Mouse (Mus musculus): ENCODE results near the gene Pianp. TPM values are rescaled to one million over a fixed set of nuclear protein-coding genes. Genes with fewer than 3 reads are reported as not detected.

Gene Pianp
- total and polyA plus RNA-seq, 2 experiments from 2014 or later, result 32.9 to 65.4 TPM

DNA sequence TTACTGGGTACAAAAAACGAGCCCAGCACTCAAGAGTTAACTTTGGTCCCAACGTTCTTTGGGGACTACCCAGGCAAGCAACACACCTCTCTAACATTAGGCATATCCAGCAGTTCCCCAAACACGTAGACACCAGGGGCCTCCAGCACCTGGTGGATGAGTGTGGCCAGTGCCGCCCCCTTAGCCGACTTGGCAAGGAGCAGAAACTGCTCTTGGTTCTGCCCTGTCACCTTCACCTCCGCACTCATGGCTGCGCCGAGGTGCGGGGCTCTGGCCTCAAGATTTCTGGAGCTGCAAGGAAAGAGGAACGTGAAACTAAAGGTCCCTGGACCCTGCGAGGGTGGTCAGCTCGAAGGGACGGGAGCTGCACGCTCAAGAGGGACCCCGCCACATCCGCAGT is 31.9 kb upstream of the Pianp start:
- peak overlapping the region; percentile 84 for H3K9ac ChIP-seq (replicated peaks; ENCODE audit: low read length)
- TF ChIP-seq CTCF (IDR thresholded peaks at IDR 0.05; ENCODE audit: low read depth), result no peak
- peak overlapping the region; percentile 59 for H3K4me3 ChIP-seq (ENCODE audit: low read length)
- no peaks in the 10 kb centered on the region for H3K27me3 ChIP-seq (ENCODE audit: insufficient read depth, low read length)
- H3K4me1 ChIP-seq (ENCODE audit: insufficient read depth, low read length), result peaks cover 12% of the 10 kb centered on the region
- peak; percentile 30 for ATAC-seq
- H3K36me3 ChIP-seq (ENCODE audit: insufficient read depth, low read length), result peaks cover 17% of the 10 kb centered on the region
- peak overlapping the region; percentile 88 for H3K4me2 ChIP-seq (ENCODE audit: low read depth, low read length)
- no peak for DNase-seq (ENCODE audit: low spot score)
- WGBS, result 44% methylated on average over 16 of the region's 16 CpGs
- H3K9me3 ChIP-seq (ENCODE audit: low read length), result no peaks in the 10 kb centered on the region
- peak overlapping the region; percentile 91 for H3K27ac ChIP-seq

DNA sequence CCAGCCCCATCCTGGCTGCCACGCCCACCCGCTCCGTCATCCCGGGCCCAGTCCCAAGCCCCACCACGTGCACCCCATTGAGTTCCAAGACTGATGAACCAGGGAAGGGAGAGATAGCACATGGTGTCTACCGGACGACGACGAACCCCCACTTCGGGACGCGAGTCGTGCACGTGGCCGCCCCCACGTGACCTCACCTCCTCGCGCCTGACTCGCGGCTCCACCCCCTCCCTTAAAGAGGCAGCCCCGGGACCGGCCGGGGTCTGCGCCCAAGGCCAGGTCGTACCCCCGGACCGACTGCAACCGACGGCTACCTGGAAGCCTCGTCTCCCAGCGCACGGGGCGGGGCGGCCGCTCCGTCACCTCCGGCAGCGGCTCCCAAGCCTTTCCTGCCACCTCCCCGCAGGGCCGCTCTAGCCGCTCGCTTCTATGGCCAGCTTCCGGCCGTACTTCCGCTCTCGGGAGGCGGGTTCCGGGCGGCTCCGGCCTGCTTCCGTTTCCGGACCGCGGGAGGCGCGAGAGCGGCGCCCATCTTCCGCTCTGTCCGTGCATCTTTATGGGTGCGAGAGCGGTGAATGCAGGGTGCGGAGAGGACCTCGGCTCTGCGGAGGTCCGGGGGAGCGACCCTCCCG is 31.3 kb upstream of the Pianp start, which contains the start of gene Cops7a:
Cops7a (minus strand) TSS at position 451 of the 632 bp plus-strand sequence.
- DNase-seq (ENCODE audit: low spot score) (peak; percentile 97), ATAC-seq (peak; percentile 95)
- Histone ChIP-seq H3K9ac (replicated peaks; ENCODE audit: low read length) (peak within 1 kb of the TSS; percentile 84), H3K27me3 (ENCODE audit: insufficient read depth, low read length) (no peaks in the 10 kb centered on the region), H3K27ac (peak within 1 kb of the TSS; percentile 91), H3K4me3 (ENCODE audit: low read length) (peak within 1 kb of the TSS; percentile 59), H3K9me3 (ENCODE audit: low read length) (no peaks in the 10 kb centered on the region), H3K4me1 (ENCODE audit: insufficient read depth, low read length) (peaks cover 12% of the 10 kb centered on the region), H3K4me2 (ENCODE audit: low read depth, low read length) (peak within 1 kb of the TSS; percentile 88), H3K36me3 (ENCODE audit: insufficient read depth, low read length) (peaks cover 12% of the 10 kb centered on the region)
- 0 out of 2 replicates have a peak, but pooled peaks have one; percentile 18 for TF ChIP-seq CTCF (IDR thresholded peaks at IDR 0.05; ENCODE audit: low read depth)
- WGBS, result under 1% methylated on average over 67 of the region's 68 CpGs

DNA sequence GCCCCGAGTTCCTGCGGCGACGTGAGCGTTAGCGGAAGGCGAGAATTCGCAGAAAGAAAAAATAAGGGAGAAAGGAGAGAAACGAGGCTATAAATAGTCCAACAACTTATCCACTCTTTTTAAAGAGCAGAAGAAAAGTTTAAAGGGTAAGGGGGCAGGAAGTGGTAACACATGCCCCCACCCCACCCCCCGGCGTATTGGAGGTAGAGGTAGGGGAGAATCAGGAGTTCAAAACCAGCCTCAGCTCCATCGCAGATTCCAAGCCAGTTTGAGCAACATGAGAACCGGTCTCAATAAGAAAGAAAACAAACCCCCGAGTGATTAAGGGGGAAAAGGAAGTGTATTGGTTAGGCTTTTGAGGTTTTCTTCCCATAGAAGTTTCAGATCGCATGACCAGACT is 30.7 kb upstream of the Pianp start:
- peak overlapping the region; percentile 88 for H3K4me2 ChIP-seq (ENCODE audit: low read depth, low read length)
- DNase-seq (ENCODE audit: low spot score), result no peak

DNA sequence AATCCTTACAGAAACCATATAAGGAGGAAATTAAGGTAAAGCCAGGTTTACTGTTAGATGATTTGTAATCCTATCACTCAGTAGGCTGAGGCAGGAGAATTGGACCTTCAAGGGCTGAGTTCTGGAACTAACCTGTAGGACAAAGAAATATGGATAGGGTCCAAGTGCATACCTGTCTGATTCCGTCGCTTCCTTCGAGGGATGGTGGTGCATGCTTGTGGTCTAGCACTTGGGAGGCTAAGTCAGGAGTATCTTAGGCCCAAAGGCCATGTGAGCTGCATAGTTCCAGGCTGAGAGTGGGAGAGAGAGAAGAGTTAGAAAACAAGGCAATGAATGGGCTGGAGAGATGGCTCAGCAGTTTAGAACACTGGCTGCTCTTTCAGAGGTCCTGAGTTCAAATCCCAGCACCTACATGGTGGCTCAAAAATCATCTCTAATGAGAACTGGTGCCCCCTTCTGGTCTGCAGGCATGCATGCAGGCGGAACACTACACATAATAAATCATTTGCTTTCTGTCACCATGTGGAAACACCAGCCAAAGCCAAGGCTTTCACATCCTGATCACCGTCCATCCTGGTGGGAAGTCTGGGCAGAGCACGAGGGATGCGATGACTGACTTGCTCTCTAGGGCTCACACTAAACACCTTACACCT is 29.9 kb upstream of the Pianp start:
- WGBS, result 95% methylated on average over 7 of the region's 7 CpGs
- peak; percentile 7 for DNase-seq (ENCODE audit: low spot score)
- peak; percentile 45 for TF ChIP-seq CTCF (IDR thresholded peaks at IDR 0.05; ENCODE audit: low read depth)

More for the DNA sequence above, 30.7 kb upstream of the Pianp start:
- peaks cover 12% of the 10 kb centered on the region for H3K4me1 ChIP-seq (ENCODE audit: insufficient read depth, low read length)
- no peaks in the 10 kb centered on the region for H3K9me3 ChIP-seq (ENCODE audit: low read length)
- H3K36me3 ChIP-seq (ENCODE audit: insufficient read depth, low read length), result peaks cover 7% of the 10 kb centered on the region
- no peak for TF ChIP-seq CTCF (IDR thresholded peaks at IDR 0.05; ENCODE audit: low read depth)
- H3K4me3 ChIP-seq (ENCODE audit: low read length), result peak overlapping the region; percentile 59
- no peak for ATAC-seq
- H3K9ac ChIP-seq (replicated peaks; ENCODE audit: low read length), result peak overlapping the region; percentile 84
- H3K27ac ChIP-seq, result peak overlapping the region; percentile 91
- 15% methylated on average over 15 of the region's 15 CpGs for WGBS
- no peaks in the 10 kb centered on the region for H3K27me3 ChIP-seq (ENCODE audit: insufficient read depth, low read length)

DNA sequence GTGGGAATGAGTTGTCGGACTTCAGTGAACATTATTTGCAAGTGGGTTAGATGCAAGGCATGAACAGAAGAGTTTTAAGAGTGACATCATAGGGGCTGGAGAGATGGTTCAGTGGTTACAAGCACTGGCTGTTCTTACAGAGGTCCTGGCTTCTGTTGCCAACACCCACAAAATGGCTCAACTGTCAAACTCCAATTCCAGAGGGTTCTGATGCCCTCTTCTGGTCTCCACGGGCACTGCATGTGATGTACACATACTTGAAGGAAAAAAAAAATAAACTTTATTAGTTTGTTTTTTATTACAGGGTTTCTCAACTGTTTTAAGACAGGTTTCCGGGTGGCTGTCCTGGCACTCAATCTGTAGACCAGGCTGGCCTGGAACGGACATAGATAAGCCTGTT is 28.7 kb upstream of the Pianp start:
- H3K27me3 ChIP-seq (ENCODE audit: insufficient read depth, low read length), result no peaks in the 10 kb centered on the region
- peaks cover 12% of the 10 kb centered on the region for H3K4me1 ChIP-seq (ENCODE audit: insufficient read depth, low read length)
- H3K27ac ChIP-seq, result no peak overlapping the region
- H3K9ac ChIP-seq (replicated peaks; ENCODE audit: low read length), result no peak overlapping the region
- H3K9me3 ChIP-seq (ENCODE audit: low read length), result no peaks in the 10 kb centered on the region
- TF ChIP-seq CTCF (IDR thresholded peaks at IDR 0.05; ENCODE audit: low read depth), result peak; percentile 65
- peak; percentile 61 for DNase-seq (ENCODE audit: low spot score)
- WGBS, result 68% methylated on average over 4 of the region's 4 CpGs
- H3K4me2 ChIP-seq (ENCODE audit: low read depth, low read length), result no peak overlapping the region
- no peak overlapping the region for H3K4me3 ChIP-seq (ENCODE audit: low read length)
- ATAC-seq, result no peak
- H3K36me3 ChIP-seq (ENCODE audit: insufficient read depth, low read length), result no peaks in the 10 kb centered on the region

More for the DNA sequence above, 29.9 kb upstream of the Pianp start:
- H3K9me3 ChIP-seq (ENCODE audit: low read length), result no peaks in the 10 kb centered on the region
- peak overlapping the region; percentile 59 for H3K4me3 ChIP-seq (ENCODE audit: low read length)
- H3K27me3 ChIP-seq (ENCODE audit: insufficient read depth, low read length), result no peaks in the 10 kb centered on the region
- no peaks in the 10 kb centered on the region for H3K36me3 ChIP-seq (ENCODE audit: insufficient read depth, low read length)
- peaks cover 12% of the 10 kb centered on the region for H3K4me1 ChIP-seq (ENCODE audit: insufficient read depth, low read length)
- peak overlapping the region; percentile 88 for H3K4me2 ChIP-seq (ENCODE audit: low read depth, low read length)
- ATAC-seq, result no peak
- H3K27ac ChIP-seq, result no peak overlapping the region
- peak overlapping the region; percentile 84; the same call in 1 of the 2 replicates for H3K9ac ChIP-seq (replicated peaks; ENCODE audit: low read length)

DNA sequence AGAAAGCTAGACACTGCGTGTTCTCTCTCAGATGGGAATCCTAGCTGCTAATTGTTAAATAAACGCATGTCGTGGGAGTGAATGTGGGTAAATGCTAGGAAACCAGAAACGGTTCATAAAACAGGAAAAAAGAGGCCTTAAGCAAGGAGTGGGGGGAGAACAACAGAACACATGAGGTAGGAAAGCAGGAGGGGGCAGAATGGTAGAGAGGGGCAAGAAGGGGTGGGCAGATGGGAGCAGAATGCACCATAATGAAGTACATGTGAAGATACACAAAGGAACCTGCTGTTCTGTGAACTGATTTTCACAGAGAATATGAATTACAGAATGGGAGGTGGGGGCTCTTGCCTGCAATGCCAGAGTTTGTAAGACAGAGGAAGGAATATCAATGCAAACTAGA is 4.3 kb upstream of the Pianp start:
- Histone ChIP-seq H3K9me3 (ENCODE audit: low read length) (no peaks in the 10 kb centered on the region), H3K36me3 (ENCODE audit: insufficient read depth, low read length) (no peaks in the 10 kb centered on the region), H3K27ac (no peak overlapping the region), H3K4me2 (ENCODE audit: low read depth, low read length) (no peak overlapping the region), H3K4me1 (ENCODE audit: insufficient read depth, low read length) (no peaks in the 10 kb centered on the region), H3K4me3 (ENCODE audit: low read length) (no peak overlapping the region), H3K27me3 (ENCODE audit: insufficient read depth, low read length) (peaks cover 4% of the 10 kb centered on the region; the same call in 1 of the 2 replicates), H3K9ac (replicated peaks; ENCODE audit: low read length) (no peak overlapping the region)
- no peak for ATAC-seq
- TF ChIP-seq CTCF (IDR thresholded peaks at IDR 0.05; ENCODE audit: low read depth), result no peak
- no peak for DNase-seq (ENCODE audit: low spot score)
- WGBS, result 58% methylated on average over 4 of the region's 4 CpGs
